Mouse (Mus musculus): ENCODE data around the gene Olfml2b. TPM values are rescaled to one million over a fixed set of nuclear protein-coding genes. Genes with fewer than 3 reads are reported as not detected.
A peak's percentile ranks its signal among the peaks of the same experiment; 100 is the strongest.

The Olfml2b gene
- polyA plus RNA-seq, 1 experiment from 2014 or later: 2.5 TPM

- H3K27me3 ChIP-seq: no peaks in the 10 kb centered on the region
- DNase-seq (ENCODE audit: low read depth, low spot score): no peak
- ATAC-seq: peak; percentile 69
- in situ Hi-C loops (cut with MboI; ENCODE audit: low pct_unique_long_range_greater_than_20kb): no loop called here
- ChIA-PET CTCF (interaction anchor here (0.6 to 3.2 kb wide), 22 partner anchors 9 to 392 kb away, joined by 3 to 70 read pairs (median 4); no protein-coding TSS in a partner anchor), POLR2A (no interaction called here)
- peak; percentile 94 for TF ChIP-seq CTCF (IDR thresholded peaks at IDR 0.05)
Observed at GRCm38 (mm10) chr1:170612968-170613872, 31.1 kb upstream of the Olfml2b start.

- ChIA-PET CTCF (interaction anchor here (0.8 kb wide), 1 partner anchor 327 kb away, joined by 3 read pairs; no protein-coding TSS in a partner anchor), POLR2A (no interaction called here)
- no peak for TF ChIP-seq CTCF (IDR thresholded peaks at IDR 0.05)
- in situ Hi-C loops (cut with MboI; ENCODE audit: low pct_unique_long_range_greater_than_20kb): no loop called here
- DNase-seq (ENCODE audit: low read depth, low spot score): no peak
- H3K27me3 ChIP-seq: no peaks in the 10 kb centered on the region
- ATAC-seq: no peak
Observed at GRCm38 (mm10) chr1:170619686-170620374, 24.5 kb upstream of the Olfml2b start.

- H3K27me3 ChIP-seq: no peaks in the 10 kb centered on the region
- DNase-seq (ENCODE audit: low read depth, low spot score) (no peak), ATAC-seq (no peak)
- in situ Hi-C loops (cut with MboI; ENCODE audit: low pct_unique_long_range_greater_than_20kb): no loop called here
- CTCF ChIA-PET: interaction anchor here (0.9 to 1.4 kb wide), 2 partner anchors 10 to 354 kb away, joined by 3 to 6 read pairs; no protein-coding TSS in a partner anchor
- POLR2A ChIA-PET: interaction anchor here (0.6 to 0.8 kb wide), 3 partner anchors 84 to 176 kb away, joined by 3 to 4 read pairs (median 3); no protein-coding TSS in a partner anchor
- no peak for TF ChIP-seq CTCF (IDR thresholded peaks at IDR 0.05)
Observed at GRCm38 (mm10) chr1:170622934-170623333, 21.4 kb upstream of the Olfml2b start.

GRCm38 (mm10) chr1:170623432-170623831 is 20.9 kb upstream of the Olfml2b start:
- POLR2A ChIA-PET: interaction anchor here (0.6 to 0.8 kb wide), 2 partner anchors 84 to 176 kb away, joined by 3 read pairs; no protein-coding TSS in a partner anchor
- no peak for ATAC-seq
- TF ChIP-seq CTCF (IDR thresholded peaks at IDR 0.05): no peak
- in situ Hi-C loops (cut with MboI; ENCODE audit: low pct_unique_long_range_greater_than_20kb): no loop called here
- no peaks in the 10 kb centered on the region for H3K27me3 ChIP-seq
- no peak for DNase-seq (ENCODE audit: low read depth, low spot score)
- CTCF ChIA-PET: interaction anchor here (0.9 to 1.4 kb wide), 2 partner anchors 10 to 355 kb away, joined by 3 to 6 read pairs; no protein-coding TSS in a partner anchor

- in situ Hi-C loops (cut with MboI; ENCODE audit: low pct_unique_long_range_greater_than_20kb): loop anchor here (25.0 kb wide), 1 partner anchor 357 kb away; the partner anchor contains the start of gene Fcgr2b
- DNase-seq (ENCODE audit: low read depth, low spot score) (no peak), ATAC-seq (no peak)
- CTCF ChIA-PET: interaction anchor here (1.4 kb wide), 1 partner anchor 207 kb away, joined by 4 read pairs; no protein-coding TSS in a partner anchor
- no peaks in the 10 kb centered on the region for H3K27me3 ChIP-seq
- no peak for TF ChIP-seq CTCF (IDR thresholded peaks at IDR 0.05)
- POLR2A ChIA-PET: no interaction called here
Observed at GRCm38 (mm10) chr1:170630489-170630888, 13.8 kb upstream of the Olfml2b start.

GRCm38 (mm10) chr1:170631571-170631970 is 12.8 kb upstream of the Olfml2b start:
- ATAC-seq (no peak), DNase-seq (ENCODE audit: low read depth, low spot score) (no peak)
- ChIA-PET POLR2A (no interaction called here), CTCF (interaction anchor here (1.0 to 1.8 kb wide), 5 partner anchors 10 to 210 kb away, joined by 3 to 8 read pairs (median 6); no protein-coding TSS in a partner anchor)
- no peaks in the 10 kb centered on the region for H3K27me3 ChIP-seq
- TF ChIP-seq CTCF (IDR thresholded peaks at IDR 0.05): no peak
- in situ Hi-C loops (cut with MboI; ENCODE audit: low pct_unique_long_range_greater_than_20kb): loop anchor here (25.0 kb wide), 1 partner anchor 356 kb away; the partner anchor contains the start of gene Fcgr2b

GRCm38 (mm10) chr1:170632385-170632784 is 11.9 kb upstream of the Olfml2b start:
- DNase-seq (ENCODE audit: low read depth, low spot score) (peak; percentile 30), ATAC-seq (peak; percentile 60)
- CTCF ChIA-PET: interaction anchor here (0.8 to 1.8 kb wide), 11 partner anchors 9 to 339 kb away, joined by 3 to 8 read pairs (median 5); no protein-coding TSS in a partner anchor
- H3K27me3 ChIP-seq: no peaks in the 10 kb centered on the region
- peak; percentile 99 for TF ChIP-seq CTCF (IDR thresholded peaks at IDR 0.05)
- POLR2A ChIA-PET: interaction anchor here (0.6 kb wide), 1 partner anchor 105 kb away, joined by 3 read pairs; no protein-coding TSS in a partner anchor
- in situ Hi-C loops (cut with MboI; ENCODE audit: low pct_unique_long_range_greater_than_20kb): loop anchor here (25.0 kb wide), 1 partner anchor 355 kb away; the partner anchor contains the start of gene Fcgr2b

- no peak for ATAC-seq
- DNase-seq (ENCODE audit: low read depth, low spot score): no peak
Observed at GRCm38 (mm10) chr1:170632856-170633255, 11.5 kb upstream of the Olfml2b start.

GRCm38 (mm10) chr1:170638941-170639340 is 5.4 kb upstream of the Olfml2b start:
- DNase-seq (ENCODE audit: low read depth, low spot score) (no peak), ATAC-seq (no peak)
- TF ChIP-seq CTCF (IDR thresholded peaks at IDR 0.05): no peak
- ChIA-PET CTCF (interaction anchor here (0.8 kb wide), 1 partner anchor 206 kb away, joined by 3 read pairs; no protein-coding TSS in a partner anchor), POLR2A (no interaction called here)
- H3K27me3 ChIP-seq: no peaks in the 10 kb centered on the region
- in situ Hi-C loops (cut with MboI; ENCODE audit: low pct_unique_long_range_greater_than_20kb): loop anchor here (5.0 to 25.0 kb wide), 3 partner anchors 58 to 348 kb away; partner anchors contain the start of gene Fcgr2b

More at GRCm38 (mm10) chr1:170632856-170633255, 11.5 kb upstream of the Olfml2b start:
- in situ Hi-C loops (cut with MboI; ENCODE audit: low pct_unique_long_range_greater_than_20kb): loop anchor here (25.0 kb wide), 1 partner anchor 354 kb away; the partner anchor contains the start of gene Fcgr2b
- no peak for TF ChIP-seq CTCF (IDR thresholded peaks at IDR 0.05)
- H3K27me3 ChIP-seq: no peaks in the 10 kb centered on the region
- ChIA-PET POLR2A (interaction anchor here (0.6 kb wide), 1 partner anchor 105 kb away, joined by 3 read pairs; no protein-coding TSS in a partner anchor), CTCF (interaction anchor here (0.8 to 1.8 kb wide), 11 partner anchors 8 to 339 kb away, joined by 3 to 8 read pairs (median 5); no protein-coding TSS in a partner anchor)
